Mouse (Mus musculus): ENCODE data around the gene Igf2r.

DNA sequence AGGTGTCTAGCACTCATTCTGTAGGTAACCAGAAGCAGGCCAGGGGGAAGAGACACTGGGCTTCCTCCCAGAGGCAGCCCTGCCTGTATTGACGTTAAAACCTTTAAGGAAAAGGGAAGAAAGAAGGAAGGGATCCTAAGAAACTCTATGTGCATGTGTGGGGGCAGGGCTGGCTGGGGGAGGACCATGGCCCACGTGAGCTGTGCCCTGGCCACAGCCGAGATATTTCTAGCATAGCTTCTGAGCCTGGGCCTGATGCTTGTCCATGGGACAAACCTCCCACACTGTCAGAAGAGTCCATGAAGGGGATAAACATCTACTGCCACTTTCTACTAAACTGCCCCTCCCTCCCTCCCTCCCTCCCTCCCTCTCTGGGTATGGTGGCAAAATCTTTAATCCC, 95.6 kb downstream of the Igf2r start:
- TF ChIP-seq POLR2A (IDR thresholded peaks at IDR 0.05; ENCODE audit: low read depth, low read length) (no peak), CTCF (conservative IDR thresholded peaks at IDR 0.05; ENCODE audit: insufficient read depth, insufficient read length, low read depth, low read length) (no peak)
